Mouse (Mus musculus): Measurements from ENCODE around the gene Iqcf6.

DNA sequence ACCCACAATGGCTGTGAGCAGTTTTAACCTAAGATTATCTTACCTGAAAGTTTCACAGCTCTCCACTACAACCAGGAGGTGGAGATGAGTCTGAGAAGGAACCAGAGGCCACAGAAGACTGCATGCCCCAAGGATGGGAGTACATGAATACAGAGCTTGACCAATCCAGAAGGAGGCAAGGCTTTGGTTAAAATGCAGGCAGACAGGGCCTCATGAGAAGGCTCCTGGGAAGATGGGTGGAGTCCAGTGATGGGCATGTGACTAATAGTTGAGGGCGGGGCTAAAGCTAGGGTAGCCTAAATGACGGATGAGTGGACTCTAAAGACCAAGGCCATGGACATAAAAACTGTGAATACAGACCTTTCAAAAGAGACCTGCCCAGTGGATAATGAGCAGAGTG is at the start of gene Iqcf6:
- TF ChIP-seq CTCF (IDR thresholded peaks at IDR 0.05 in 2 of 3, conservative IDR thresholded peaks at IDR 0.05 in 1 of 3; ENCODE audit: control insufficient read depth in 1 of 3, insufficient read depth in 1 of 3, low read depth in 2 of 3, low read length in 3 of 3, poor library complexity in 1 of 3, severe bottlenecking in 1 of 3) (no peak), SMC3 (IDR thresholded peaks at IDR 0.05; ENCODE audit: low read depth, low read length) (no peak), HCFC1 (IDR thresholded peaks at IDR 0.05; ENCODE audit: low read depth, low read length) (no peak), EP300 (IDR thresholded peaks at IDR 0.05; ENCODE audit: low read depth in 1 of 2, low read length in 2 of 2) (no peak), RAD21 (IDR thresholded peaks at IDR 0.05; ENCODE audit: low read depth, low read length) (no peak), KAT2A (conservative IDR thresholded peaks at IDR 0.05; ENCODE audit: low read depth, low read length) (no peak)

Measured in MEL (cell line).